Mouse (Mus musculus) naive thymus-derived CD4-positive, alpha-beta T cell, adult 2 months (primary cell): Measurements from ENCODE around the gene Tusc2.
"Not testable (repeated sequence)": the region's sequence is repeated elsewhere in the genome, so short reads cannot be mapped to it uniquely, and the experiment has no call there.

Source experiments
- DNase-seq: peaks from one replicate; pipeline ENCODE4 v3.0.0-alpha.2; 2011; ENCODE audit warnings: low read depth

Gene Tusc2

DNA sequence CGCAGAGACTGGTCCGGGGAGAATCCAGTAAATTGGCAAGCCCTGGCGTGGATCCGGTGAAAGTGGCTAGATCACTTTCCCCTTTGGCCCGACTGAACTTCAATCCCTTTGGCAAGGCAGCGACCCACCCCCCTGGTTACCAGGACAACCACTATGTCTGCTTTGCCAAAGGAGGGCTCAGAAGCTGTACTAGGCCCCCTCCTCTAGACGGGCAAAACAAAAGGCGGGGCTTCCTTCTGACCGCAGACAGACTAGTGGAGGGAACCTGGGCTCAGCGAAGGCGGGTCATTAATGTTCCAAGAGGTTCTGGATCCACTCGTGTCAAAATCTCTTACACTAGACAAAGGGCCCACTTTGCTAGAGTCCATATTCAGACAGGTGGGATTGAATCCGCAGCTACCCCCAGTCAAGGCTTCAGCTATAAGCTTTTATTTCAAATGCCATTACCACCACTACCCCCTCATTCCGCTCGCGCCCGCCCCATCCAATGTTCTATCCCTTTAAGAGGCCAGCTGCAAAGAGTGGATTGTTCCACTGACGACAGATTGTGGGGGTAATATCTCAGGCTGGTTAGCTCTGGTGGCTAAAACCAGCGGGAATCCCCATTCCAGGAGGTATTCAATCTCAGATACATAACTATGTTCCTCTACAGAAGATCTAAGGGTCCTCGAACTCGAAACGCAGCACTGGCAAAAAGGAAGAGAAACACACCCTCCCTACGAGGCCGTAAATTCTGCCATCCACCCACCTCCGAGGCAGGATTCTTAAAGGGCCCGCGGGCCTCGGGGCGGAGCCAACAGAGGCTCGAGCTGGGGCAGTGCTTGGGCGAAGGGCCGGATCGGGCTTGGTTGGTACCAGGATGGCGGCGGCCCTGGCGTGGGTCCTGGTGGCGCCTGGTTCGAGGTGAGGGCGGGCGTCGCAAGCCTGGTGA lies 5.5 kb downstream of the Tusc2 start:
- peak; percentile 89 for DNase-seq

DNA sequence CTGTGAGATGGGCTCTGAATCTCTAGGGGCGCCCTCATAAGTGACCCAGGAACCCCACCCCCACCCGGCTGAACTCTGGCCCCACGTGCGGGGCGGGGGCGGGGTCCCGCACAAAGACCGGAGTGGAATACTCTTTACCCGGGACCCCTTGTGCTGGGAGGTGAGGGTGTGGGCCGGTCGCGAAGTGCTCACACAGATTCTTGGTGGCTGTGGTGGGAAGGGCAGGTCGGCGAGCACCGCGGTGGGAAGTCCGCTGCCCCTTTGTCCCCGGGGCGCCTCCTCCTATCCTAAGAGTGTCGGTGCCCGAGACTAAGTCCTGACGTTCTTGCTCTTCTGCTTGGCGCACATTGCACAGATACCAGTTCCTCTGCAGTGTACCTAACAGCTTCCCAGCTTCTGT lies 6.2 kb downstream of the Tusc2 start:
- DNase-seq, result no peak

DNA sequence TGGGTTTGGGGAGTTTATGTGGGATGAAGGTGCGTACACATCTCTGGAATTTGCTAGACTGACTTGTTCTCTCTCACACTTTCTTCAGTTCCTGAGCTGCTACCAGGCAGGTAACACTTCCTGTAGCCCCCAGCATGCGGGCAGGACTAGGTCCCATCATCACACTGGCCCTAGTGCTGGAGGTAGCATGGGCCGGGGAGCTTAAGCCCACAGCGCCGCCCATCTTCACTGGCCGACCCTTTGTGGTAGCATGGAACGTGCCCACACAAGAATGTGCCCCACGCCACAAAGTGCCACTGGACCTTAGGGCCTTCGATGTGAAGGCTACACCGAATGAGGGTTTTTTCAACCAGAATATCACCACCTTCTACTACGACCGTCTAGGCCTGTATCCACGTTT lies 7.0 kb downstream of the Tusc2 start:
- DNase-seq, result no peak

DNA sequence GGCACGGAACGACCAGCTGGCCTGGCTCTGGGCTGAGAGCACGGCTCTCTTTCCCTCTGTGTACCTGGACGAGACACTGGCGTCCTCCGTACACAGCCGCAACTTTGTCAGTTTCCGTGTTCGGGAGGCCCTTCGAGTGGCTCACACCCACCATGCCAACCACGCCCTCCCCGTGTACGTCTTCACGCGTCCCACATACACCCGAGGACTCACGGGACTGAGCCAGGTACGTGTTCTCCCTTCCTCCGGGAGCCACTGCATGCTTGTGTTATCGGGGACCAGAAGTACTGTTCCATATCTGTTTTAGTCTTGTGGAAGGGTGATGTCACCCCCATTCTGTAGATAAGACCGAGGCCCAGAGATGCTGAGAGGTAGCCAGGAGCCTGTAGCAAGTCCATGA lies 7.8 kb downstream of the Tusc2 start:
- no peak for DNase-seq

DNA sequence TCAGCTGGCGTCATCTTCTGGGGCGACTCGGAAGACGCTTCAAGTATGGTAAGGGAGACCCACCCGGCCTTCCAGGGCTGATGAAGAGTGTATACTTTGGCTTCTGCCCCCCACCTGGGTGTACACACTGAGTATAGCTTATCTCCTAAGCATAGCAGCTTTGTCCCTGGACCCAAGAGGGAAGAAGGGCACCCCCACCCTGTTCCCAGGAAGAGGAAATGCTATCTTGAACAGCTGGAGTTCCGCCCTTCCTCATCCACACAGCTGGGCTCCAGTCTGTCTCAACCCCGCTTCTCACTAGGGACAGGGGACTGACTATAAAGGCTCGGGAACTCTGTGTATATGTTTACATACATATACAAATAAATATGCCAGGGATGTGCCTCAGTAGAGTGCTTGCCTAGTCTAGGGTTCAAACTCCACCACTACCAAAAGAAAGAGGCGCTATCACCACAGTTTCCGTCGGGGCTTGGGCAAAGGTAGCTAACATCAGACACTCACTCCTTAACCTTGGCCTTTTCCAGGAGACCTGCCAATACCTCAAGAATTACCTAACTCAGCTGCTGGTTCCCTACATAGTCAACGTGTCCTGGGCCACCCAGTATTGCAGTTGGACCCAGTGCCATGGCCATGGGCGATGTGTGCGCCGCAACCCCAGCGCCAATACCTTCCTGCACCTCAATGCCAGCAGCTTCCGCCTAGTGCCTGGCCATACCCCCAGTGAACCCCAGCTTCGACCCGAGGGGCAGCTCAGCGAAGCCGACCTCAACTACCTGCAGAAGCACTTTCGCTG lies 8.7 kb downstream of the Tusc2 start:
- DNase-seq, result no peak

DNA sequence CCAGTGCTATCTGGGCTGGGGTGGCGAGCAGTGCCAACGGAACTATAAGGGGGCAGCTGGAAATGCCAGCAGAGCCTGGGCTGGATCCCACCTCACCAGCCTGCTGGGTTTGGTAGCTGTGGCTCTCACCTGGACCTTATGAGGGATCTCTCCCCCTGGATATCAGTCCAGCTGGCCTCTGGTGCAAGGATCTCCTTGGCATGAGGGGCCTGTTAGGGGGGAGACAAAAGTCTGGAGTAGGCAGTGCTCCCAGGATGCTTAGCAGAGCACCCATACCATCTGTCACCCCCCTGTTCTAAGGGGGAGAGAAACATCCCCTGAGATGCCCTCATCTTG lies 9.2 kb downstream of the Tusc2 start:
- DNase-seq, result no peak

DNA sequence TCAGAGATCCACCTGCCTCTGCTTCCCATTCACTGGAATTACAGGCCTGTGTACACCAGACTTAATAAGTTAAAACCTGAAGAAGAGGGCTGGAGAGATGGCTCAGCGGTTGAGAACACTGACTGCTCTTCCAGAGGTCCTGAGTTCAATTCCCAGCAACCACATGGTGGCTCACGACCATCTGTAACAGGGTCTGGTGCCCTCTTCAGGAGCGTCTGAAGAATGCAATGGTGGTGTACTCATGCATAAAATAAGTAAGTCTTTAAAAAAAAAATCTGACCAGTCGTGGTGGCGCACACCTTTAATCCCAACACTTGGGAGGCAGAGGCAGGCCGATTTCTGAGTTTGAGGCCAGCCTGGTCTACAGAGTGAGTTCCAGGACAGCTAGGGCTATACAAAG lies 10.7 kb downstream of the Tusc2 start:
- DNase-seq, result not testable (repeated sequence)

DNA sequence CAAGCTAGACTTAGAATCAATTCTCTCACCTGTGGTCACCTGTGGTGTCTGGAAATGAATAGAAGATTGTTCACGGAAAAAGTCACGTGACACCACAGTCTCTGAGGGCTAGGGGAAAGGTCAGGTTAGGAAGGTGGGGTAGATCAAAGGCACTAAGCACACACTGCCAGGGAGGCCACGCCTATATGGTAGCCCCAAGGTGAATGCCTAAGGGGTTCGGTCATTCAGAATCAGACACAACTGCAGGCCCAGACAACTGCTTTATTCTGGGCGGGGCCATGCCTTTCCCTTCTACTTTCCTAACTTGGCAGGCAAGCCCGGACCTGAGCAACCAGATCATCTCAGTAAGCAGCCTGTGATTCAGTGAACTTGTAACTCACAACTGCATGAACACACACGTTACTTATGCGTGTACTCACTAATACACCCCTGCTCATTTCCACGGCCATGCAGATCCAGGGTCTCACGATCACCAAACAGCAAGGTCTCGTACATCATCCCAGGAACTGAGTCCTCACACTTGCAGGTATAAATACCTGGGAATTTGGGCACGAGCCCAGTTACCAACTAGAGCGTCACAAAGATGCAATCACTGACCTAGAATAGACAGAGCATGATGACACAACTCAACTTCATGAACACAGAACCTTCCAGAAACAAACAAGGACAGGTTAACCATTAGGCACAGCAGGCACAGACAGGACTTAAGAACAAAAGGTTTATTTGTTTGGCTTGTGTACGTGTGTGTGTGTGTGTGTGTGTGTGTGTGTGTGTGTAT lies 12.7 kb downstream of the Tusc2 start:
- no peak for DNase-seq

DNA sequence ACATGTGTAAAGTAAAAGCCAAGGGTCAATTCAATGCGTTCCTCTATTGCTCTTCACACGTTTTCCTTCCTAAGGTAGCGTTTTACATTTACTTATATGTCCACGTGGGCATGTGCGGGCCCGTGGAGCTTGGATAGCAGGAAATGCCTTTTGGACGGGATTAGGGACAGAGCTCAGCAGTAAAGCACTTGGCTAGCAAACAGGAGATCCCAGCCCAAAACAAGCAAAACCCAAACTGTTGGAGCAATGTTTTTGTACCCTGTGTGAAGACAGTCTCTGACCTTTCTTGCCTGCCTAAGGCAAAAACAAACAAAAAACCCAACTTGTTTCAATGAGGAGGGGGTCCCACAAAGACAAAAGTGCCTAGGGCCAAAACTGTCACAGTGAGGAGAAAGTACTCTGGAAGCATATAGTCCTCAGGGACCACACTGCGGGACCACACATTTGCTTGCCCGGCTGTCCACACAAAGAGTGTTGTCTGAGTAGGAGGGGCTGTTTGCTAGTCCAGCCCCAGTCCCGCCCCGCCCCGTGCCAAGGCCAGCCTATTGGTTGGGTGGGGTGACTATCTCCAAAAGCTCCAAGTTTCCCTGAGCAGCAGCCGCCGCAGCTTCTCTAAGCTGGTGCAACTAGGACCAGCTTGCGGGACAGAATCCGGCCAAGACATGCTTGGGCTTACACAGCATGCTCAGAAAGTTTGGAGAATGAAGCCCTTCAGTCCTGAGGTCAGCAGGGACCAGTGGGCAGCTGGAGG lies 13.5 kb downstream of the Tusc2 start, which contains the start of gene Hyal1:
TSS of gene Hyal1 (plus strand) at position 571 of the 751 bp plus-strand sequence.
- DNase-seq, result no peak

DNA sequence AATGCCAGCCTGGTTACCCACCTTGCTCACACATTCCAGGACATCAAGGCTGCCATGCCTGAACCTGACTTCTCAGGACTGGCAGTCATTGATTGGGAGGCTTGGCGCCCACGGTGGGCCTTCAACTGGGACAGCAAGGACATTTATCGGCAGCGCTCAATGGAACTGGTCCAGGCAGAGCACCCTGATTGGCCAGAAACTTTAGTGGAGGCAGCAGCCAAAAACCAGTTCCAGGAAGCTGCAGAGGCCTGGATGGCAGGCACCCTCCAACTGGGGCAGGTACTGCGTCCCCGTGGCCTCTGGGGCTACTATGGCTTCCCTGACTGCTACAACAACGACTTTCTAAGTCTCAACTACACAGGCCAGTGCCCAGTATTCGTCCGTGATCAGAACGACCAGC lies 14.8 kb downstream of the Tusc2 start:
- no peak for DNase-seq

DNA sequence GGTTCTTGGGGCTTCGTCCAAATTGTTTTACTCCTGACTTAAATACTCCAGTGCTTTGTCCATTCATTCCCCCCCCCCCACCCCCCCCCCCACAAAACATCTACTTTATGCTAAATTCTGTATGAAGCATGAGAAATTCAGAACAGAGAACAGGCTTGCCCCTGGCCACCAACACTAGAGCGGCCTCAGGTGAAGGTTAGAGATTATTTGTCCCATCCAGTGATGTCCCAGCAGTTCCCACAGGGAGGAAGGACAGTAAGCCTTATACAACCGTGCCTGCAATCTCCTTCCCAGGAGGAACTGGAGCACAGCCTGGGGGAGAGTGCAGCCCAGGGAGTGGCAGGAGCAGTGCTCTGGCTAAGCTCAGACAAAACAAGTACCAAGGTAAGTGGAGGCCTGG lies 15.5 kb downstream of the Tusc2 start, which contains the start of gene Naa80:
TSS of gene Naa80 (plus strand) at position 301 of the 400 bp plus-strand sequence.
- DNase-seq, result no peak

DNA sequence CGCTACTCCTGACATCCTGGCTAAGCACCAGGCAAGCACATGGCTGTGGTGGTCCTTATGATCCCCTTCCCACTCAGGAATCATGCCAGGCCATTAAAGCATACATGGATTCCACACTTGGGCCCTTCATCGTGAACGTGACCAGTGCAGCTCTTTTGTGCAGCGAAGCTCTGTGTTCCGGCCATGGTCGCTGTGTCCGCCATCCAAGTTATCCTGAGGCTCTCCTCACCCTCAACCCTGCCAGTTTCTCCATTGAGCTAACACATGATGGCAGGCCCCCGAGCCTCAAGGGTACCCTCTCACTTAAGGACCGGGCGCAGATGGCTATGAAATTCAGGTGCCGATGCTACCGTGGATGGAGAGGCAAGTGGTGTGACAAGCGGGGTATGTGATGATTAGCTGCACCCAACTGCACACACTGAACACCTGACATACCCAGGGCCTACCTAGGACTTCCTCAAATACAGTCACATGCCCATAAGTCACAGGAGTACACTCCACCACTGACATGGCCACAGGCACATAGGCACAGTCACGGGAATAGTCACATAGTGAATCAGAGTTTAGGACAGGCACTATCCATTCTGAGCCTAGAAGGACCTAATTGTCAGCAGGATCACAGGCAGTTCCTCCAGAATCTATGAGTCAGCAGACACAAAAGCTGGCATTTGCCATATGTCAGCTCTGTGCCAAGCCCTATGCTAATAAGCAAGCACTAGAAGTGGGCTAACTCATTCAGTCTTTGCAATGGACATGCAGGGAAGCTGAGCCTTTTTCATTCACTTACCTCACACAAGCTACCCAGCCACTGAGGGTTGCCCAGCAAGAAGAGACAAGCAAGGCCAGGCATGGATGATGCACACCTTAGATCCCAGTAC lies 16.2 kb downstream of the Tusc2 start:
- DNase-seq, result no peak

DNA sequence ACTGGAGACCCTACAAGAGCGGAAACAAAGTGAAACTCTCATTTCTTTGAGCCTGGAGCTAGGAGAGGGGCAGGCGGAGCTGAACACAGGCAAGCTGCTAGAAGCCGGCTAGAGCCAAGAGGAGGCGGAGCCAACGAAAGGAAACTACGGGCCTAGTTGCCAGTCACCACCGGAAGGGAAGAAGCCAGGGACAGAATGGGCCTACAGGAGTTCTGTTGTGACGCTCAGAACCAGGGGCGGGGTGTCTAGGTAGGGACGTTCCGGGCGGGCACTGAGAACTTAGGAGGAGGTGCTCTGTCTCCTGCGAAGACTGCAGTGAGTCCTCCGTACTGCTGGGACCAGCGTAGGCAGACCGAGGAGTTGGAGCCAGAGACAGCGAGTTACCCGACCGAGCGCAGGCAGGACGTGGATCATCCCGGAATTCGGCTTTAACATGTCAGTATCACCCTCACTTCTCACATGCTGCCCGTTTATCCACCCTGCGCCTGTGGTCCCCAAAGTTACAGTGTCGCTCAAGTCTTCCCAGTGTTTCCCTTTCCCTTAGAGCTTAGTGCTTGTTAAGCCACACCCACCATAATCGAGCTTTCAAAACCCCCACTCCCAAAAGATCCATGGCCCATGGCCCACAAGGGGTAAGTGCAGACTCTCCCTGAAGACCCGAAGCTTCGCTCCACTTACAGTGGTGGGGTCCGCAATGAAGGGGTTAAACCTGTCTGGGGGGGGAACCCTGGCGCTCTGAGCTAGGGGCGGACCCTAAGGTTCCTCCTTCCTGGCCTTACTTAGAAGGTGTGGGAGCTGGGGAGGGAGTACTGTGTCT lies 17.7 kb downstream of the Tusc2 start, which contains the start of gene Hyal3:
TSS of gene Hyal3 (plus strand) at position 318 of the 817 bp plus-strand sequence.
- peak; percentile 93 for DNase-seq

DNA sequence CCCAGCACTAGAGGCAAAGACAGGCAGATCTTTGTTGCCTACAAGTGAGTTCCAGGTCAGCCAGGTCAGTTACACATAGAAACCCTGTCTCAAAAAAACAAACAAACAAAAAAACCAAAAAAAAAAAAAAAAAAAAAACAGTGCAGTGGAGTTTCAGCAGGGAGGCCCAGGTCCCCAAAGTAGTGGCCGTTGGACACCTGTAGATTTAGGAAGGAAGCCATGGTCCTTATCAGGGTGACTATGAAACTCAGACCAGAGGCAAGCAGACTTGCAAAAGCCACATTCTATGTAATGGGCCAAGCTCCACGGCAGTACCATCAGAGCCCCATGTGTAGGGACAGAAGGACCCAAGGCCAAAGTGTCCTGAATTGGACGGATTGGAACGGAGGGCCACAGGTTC lies 18.5 kb downstream of the Tusc2 start:
- DNase-seq, result no peak

DNA sequence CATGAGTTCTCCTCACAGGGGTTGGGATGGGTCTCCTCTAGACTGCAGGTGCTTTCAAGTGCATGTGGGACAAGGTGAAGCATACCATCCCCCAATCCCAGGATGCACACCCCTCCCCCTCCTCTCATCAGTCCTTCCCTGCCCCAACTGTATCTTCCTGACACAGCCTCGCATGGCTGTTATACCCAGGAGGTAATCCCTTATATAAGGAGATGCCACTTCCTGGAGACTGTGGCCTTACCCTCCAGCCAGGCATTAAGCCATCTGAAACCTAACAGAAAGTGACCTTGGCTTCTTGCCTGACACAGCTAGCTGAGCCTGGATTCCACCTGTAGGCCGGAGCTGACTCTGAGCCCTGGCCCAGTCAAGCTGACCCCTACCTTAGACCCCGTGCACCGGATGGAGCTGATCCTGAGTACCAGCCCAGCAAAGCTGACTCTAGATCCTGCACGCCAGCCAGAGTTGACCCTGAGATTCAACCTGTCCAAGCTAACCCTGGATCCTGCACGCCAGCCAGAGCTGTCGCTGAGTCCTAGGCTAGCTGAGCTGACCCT lies 19.5 kb downstream of the Tusc2 start:
- DNase-seq, result no peak

DNA sequence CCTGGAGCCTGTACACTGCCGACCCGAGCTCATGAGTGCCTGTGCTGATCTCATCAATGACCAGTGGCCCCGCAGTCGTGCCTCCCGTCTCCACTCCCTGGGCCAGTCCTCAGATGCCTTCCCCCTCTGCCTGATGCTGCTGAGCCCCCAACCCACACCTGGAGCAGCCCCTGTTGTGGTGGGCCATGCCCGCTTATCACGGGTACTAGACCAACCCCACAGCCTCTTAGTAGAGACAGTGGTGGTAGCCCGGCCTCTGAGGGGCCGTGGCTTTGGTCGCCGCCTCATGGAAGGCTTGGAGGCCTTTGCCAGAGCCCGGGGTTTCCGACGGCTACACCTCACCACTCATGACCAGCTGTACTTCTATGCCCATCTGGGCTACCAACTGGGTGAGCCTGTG lies 20.1 kb downstream of the Tusc2 start:
- DNase-seq, result no peak

DNA sequence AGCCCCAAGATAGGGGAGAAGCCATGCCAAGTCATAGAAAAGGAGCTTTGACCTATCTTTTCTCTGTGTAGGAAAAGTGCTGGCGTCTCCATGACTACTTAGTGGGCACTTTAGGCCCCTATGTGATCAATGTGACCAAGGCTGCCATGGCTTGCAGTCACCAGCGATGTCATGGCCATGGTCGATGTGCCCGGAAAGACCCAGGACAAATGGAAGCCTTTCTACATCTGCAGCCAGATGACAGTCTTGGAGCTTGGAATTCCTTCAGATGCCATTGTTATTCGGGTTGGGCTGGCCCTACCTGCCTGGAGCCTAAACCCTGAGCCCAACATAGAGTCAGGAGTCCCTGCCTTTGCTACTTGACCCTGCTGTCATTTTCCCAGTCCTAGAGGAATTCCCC lies 23.4 kb downstream of the Tusc2 start:
- DNase-seq, result no peak

DNA sequence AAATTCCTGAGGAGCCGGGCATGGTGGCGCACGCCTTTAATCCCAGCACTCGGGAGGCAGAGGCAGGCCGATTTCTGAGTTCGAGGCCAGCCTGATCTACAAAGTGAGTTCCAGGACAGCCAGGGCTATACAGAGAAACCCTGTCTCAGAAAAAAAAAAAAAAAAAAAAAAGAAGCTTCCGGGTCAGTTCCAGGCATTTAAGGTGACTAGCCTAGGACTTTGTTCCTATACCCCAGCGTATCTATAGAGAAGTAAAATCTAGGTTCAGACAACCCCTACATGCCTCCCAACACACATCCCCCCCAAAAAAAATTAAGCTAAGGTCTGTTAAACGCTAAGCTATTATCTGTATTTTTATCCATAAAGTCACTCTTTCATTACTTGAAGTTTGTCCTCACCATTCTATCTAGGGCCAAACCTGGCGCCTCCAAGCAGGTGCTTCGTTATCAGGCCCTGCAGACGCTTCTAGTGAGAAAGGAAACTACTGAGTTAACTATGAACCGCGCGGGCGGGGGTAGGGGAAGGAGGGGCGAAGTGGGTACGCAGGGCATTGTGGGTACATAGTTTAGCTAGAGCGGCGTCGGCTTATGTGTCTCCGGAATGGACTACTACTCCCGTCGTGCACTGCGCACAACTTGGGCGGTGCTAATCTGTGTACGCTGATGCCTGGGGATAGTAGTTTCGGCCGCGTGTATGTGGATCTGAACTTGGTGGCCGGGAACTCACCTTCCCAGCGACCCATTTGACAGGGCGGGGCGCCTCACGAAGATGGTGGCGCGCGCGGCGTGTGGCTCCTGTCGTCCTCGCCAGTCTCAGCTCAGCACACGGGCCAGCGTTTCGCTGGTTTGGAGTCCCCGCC lies 24.1 kb downstream of the Tusc2 start, which contains the start of gene Ifrd2:
TSS of gene Ifrd2 (plus strand) at position 669 of the 859 bp plus-strand sequence.
- DNase-seq, result peak; percentile 98
